Mouse (Mus musculus): ENCODE data around the gene Cmpk2.
"Not testable (repeated sequence)": the region's sequence is repeated elsewhere in the genome, so short reads cannot be mapped to it uniquely, and the experiment has no call there.

GRCm38 (mm10) chr12:26485738-26486580 lies 17.0 kb downstream of the Cmpk2 start:
- not testable (repeated sequence) for TF ChIP-seq CTCF (IDR thresholded peaks at IDR 0.05; ENCODE audit: low read depth, low read length); POLR2A (IDR thresholded peaks at IDR 0.05; ENCODE audit: insufficient read depth, low read length)
